Mouse (Mus musculus) megakaryocyte, embryonic 14.5 days (primary cell): ENCODE measurements at regions not wholly inside any gene's neighbourhood (a gene's known extent, or its start where the extent isn't known, plus 50 kb on each side); places are given as distances from the start of the nearest gene placed in this dataset.

Experiments
- FLI1 ChIP-seq: IDR thresholded peaks from 2 replicates; pipeline ENCODE4 v1.6.1; 2012; ENCODE audit warnings: low read length, inconsistent platforms, mixed read lengths
- GATA1 ChIP-seq: IDR thresholded peaks from 3 replicates; pipeline ENCODE4 v1.6.1; 2012; ENCODE audit warnings: mixed read lengths, low read length, inconsistent platforms, borderline replicate concordance

DNA sequence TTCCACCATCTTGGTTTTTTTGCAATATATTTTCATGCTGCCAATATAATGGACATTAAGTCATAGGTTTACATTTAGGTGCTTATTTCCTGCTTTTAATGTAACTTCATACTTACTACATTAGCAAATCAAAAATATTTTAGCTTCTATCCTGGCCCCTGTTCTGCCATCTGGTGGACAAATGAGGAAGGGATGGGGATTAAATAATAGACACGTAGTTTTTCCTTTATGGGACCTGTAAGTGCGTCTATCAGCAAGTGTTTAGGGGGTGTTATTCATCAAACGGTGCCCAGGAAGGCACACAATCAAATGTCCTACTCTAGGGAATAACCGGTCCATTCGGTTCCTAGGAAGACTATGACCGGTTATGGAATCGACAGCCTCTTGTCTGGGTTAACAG is 160.6 kb upstream of the Ccdc122 start:
- TF ChIP-seq GATA1 = no peak
- no peak for TF ChIP-seq FLI1
